Mouse (Mus musculus) T-helper 17 cell (primary cell): Measurements from ENCODE around the gene Gm49333.

Experiments
- in situ Hi-C, 2 experiments: fragments of 300-600 bp; cut with MboI, MseI; formaldehyde crosslinking; loops; 1 replicate in 1 of 2; 2 replicates in 1 of 2; pipeline ENCODE4 v1.15.1; 2025; ENCODE audit warnings: high pct_unique_total_duplicates in 2 of 2

Gene Gm49333

GRCm38 (mm10) chr16:20611357-20612227, at the start of gene Gm49333, which contains the start of the genes Eef1akmt4 and Alg3:
Gm49333 (plus strand) TSS chr16:20611610.
Eef1akmt4 (plus strand) TSS chr16:20611593.
Alg3 (minus strand) TSS chr16:20611735.
- in situ Hi-C loops, result loop anchor here in 1 of 2 experiments (5.0 kb wide), 2 partner anchors 61 to 726 kb away; no protein-coding TSS in a partner anchor

GRCm38 (mm10) chr16:20565075-20565474, 46.3 kb upstream of the Gm49333 start:
- in situ Hi-C loops, result loop anchor here in 1 of 2 experiments (10.0 kb wide), 1 partner anchor 500 kb away; no protein-coding TSS in a partner anchor

- in situ Hi-C loops, result no loop called here
Measured at GRCm38 (mm10) chr16:20589366-20589938, 22.0 kb upstream of the Gm49333 start, which contains the start of gene Vwa5b2. Vwa5b2 (plus strand) TSS chr16:20589471.

- in situ Hi-C loops, result no loop called here
Measured at GRCm38 (mm10) chr16:20589939-20590679, 21.3 kb upstream of the Gm49333 start.

GRCm38 (mm10) chr16:20590680-20591038, 20.8 kb upstream of the Gm49333 start:
- in situ Hi-C loops, result no loop called here

GRCm38 (mm10) chr16:20591076-20591705, 20.2 kb upstream of the Gm49333 start:
- in situ Hi-C loops, result no loop called here

GRCm38 (mm10) chr16:20595060-20595673, 16.2 kb upstream of the Gm49333 start:
- in situ Hi-C loops, result no loop called here

- in situ Hi-C loops, result no loop called here
Measured at GRCm38 (mm10) chr16:20595737-20596136, 15.7 kb upstream of the Gm49333 start.

- in situ Hi-C loops, result no loop called here
Measured at GRCm38 (mm10) chr16:20596687-20597441, 14.5 kb upstream of the Gm49333 start.

- in situ Hi-C loops, result loop anchor here (5.0 kb wide), 2 partner anchors 38 to 93 kb away; no protein-coding TSS in a partner anchor
Measured at GRCm38 (mm10) chr16:20600511-20600910, 10.9 kb upstream of the Gm49333 start.

GRCm38 (mm10) chr16:20604705-20605104, 6.7 kb upstream of the Gm49333 start:
- in situ Hi-C loops, result loop anchor here (5.0 kb wide), 3 partner anchors 42 to 97 kb away; partner anchors contain the start of gene Abcf3 (in 1 of the 2)

- in situ Hi-C loops, result loop anchor here in 1 of 2 experiments (5.0 kb wide), 2 partner anchors 62 to 727 kb away; no protein-coding TSS in a partner anchor
Measured at GRCm38 (mm10) chr16:20610501-20611356, 681 bp upstream of the Gm49333 start.

GRCm38 (mm10) chr16:20619541-20620398, 8.4 kb downstream of the Gm49333 start:
- in situ Hi-C loops, result loop anchor here in 1 of 2 experiments (5.0 kb wide), 2 partner anchors 33 to 98 kb away; partner anchors contain the start of genes Clcn2, Polr2h and Psmd2

GRCm38 (mm10) chr16:20620399-20620735, 9.0 kb downstream of the Gm49333 start:
- in situ Hi-C loops, result no loop called here

- in situ Hi-C loops, result no loop called here
Measured at GRCm38 (mm10) chr16:20620751-20621190, 9.4 kb downstream of the Gm49333 start.

GRCm38 (mm10) chr16:20621191-20621990, 10.0 kb downstream of the Gm49333 start, which contains the start of gene Camk2n2:
Camk2n2 (minus strand) TSS chr16:20621287.
- in situ Hi-C loops, result no loop called here
